Mouse (Mus musculus) c-Kit-positive CD71-positive TER-119-negative erythroid progenitor cells, embryonic 14.5 days (primary cell): ENCODE results near the gene Dot1l.
A peak's percentile ranks its signal among the peaks of the same experiment; 100 is the strongest.
"Not testable (repeated sequence)": the region's sequence is repeated elsewhere in the genome, so short reads cannot be mapped to it uniquely, and the experiment has no call there.

Source experiments
- DNase-seq: peaks from one replicate; pipeline ENCODE4 v3.0.0-alpha.2; 2013; ENCODE audit warnings: low read depth

The Dot1l gene

DNA sequence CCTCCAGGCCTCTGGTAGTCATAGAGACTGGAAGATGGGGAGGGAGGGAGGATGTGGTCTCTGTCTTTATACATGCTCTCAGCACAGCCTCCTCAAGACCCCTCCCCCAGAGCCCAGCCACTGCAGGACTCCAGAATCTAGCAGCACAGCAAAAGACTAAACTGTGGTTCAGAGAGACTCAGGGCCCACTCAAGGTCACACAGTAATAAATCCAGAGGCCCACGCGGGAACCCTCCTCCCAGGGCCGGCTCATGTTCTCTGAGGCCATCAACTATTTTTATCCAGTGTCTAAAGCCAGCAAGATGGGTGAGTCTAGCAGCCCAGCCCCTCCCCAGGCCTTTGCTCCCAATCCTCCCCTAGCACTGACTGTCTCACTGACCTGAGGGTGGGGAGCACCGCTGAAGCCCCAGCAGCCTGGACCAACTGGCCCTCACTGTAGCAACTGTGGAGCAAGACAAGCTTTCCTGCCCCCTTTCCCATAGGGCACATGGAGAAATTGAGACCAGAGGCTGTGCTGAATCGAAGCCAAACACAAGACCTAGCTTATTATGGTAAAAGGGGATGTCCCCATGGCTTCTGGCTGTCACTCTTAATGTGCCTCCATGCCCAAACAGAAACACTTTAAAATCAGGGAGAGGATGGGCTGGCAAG, 57.5 kb downstream of the Dot1l start:
- DNase-seq = no peak

DNA sequence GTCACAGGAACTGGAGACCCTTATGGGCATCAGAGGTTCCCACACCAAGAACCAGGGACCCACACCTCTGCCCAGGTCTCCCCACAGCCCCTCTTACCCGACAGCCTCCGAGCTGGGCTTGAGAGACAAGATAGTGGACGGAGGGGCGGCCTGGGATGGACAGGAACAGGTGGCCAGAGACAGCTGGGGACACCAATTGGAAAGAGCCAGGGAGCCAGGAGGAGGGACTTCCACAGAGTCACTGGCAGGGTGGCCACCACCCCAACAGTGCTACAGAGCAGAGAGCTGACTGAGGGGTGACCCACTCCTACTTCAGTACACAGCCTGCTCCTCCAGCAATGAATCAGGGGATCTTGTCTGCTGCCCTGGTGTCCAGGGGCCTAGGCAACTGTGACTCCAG, 58.4 kb downstream of the Dot1l start, which contains the start of gene Jsrp1:
TSS of gene Jsrp1 (minus strand) at position 133 of the 400 bp plus-strand sequence.
- no peak for DNase-seq

DNA sequence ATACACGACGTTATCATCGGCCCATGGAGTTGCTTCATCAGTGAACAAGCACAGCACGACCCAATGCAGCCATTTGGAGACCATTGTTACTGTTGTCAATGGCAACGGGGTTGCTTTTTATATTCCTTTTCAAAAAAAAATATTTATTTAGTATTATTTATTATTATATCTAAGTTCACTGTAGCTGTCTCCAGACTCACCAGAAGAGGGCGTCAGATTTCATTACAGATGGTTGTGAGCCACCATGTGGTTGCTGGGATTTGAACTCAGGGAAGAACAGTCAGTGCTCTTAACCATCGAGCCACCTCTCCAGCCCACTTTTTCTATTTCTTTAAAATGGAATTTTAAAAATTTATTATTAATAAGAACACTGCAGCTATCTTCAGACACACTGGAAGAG, 59.8 kb downstream of the Dot1l start:
- no peak for DNase-seq

DNA sequence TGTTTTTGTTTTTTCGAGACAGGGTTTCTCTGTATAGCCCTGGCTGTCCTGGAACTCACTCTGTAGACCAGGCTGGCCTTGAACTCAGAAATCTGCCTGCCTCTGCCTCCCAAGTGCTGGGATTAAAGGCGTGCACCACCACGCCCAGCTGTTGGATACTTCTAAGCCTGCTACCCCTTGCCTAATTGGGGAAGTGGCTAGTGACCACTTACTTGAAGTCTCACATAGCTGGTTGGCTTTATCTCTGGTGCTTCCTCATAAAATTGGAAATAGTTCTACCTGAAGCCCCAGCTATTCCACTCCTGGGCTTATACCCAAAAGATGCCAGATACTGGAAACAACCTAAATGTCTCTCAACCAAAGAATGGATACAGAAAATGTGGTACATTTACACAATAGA, 61.3 kb downstream of the Dot1l start:
- not testable (repeated sequence) for DNase-seq

DNA sequence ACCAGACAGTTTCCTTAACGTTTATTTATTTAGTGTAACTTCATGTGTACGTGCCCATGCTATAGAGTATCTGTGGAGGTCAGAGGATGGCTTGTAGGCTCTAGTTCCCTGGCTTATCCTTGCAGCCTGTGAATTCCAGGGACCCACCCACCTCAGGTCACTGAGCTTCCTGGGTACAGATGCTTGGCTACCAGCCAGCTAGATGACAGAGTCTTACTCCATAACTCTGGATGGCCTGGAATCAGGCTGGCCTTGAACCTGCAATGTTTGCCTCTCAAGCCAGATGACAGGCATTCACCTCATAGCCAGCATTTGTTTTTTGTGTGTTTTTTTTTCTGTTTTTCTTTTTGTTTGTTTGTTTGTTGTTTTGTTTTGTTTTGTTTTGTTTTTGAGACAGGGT, 62.2 kb downstream of the Dot1l start:
- DNase-seq = no peak

DNA sequence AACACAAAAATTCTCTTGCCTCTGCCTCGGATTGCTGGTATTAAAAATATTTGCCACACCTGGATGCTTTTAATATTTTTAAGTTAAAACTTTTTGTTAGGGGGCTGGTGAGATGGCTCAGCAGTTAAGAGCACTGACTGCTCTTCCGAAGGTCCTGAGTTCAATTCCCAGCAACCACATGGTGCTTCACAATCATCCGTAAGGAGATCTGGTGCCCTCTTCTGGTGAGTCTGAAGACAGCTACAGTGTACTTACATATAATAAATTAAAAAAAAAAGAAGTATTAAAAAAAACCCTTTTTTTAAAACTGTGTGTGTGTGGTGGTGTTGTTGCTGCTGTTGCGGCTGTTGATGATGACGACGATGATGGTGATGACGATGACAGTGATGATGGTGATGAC, 62.9 kb downstream of the Dot1l start:
- not testable (repeated sequence) for DNase-seq

DNA sequence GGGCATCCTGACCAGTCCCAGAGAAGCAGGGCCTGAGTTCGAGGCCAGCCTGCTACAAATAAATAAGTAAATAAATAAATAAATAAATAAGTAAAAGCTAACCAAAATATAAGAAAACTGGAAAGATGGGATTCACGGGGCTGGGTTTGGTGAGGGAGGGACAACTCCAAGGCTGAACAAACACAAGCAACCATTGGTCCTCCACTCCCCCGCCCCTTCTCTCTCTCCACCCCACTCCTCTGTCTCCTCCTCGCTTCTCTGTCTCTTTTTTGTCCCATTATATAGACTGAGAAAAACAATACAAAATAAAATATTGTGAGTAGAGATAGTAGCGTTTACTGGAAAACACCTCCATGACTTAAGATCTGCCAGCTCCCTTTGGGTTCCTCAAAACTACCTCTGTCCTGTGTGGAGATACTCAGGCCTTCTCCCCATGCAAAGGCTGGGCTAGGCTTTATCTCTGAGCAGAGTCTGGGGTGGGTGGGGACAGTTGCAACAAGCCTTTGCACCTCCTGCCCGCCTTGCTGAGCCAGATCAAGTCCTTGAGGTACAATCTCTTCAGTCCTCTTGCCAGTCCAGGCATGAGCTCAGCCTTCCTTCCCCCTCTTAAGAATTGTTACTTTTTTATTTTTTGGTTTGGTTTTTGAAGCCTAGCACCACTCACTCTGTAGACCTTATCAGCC, 63.7 kb downstream of the Dot1l start:
- DNase-seq = peak; percentile 81

DNA sequence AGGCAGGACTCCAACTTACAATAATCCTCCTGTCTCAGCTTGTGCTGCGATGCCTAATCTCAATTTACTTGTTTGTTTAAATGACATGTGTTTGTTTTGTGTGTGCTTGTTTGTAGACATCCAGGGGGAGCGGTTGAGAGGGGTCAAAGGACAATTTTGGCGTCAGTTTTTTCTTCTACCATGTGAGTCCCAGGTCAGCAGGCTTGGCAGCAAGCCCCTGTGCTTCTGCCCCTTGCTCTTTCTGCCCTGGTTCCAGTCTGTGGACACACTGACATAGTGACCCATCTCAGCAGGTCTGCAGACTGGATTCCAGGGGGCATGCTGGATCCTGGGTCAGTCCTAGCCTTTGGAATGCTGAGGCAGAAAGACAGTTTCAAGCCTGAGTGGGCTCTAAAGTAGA, 64.4 kb downstream of the Dot1l start:
- DNase-seq = no peak

DNA sequence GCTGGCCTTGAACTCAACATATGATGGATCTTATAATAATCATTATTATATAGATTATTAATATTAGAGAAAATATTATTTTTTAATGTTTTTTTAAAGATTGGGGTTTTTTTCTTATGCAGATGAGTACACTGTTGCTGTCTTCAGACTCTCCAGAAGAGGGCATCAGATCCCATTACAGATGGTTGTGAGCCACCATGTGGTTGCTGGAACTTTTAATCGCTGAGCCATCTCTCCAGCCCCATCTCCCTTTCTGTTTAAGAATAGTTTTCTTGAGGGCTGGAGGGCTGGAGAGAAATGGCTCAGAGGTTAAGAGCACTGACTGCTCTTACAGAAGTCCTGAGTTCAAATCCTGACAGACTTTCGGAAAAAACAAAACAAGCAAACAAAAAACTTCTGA, 67.0 kb downstream of the Dot1l start:
- DNase-seq = no peak

DNA sequence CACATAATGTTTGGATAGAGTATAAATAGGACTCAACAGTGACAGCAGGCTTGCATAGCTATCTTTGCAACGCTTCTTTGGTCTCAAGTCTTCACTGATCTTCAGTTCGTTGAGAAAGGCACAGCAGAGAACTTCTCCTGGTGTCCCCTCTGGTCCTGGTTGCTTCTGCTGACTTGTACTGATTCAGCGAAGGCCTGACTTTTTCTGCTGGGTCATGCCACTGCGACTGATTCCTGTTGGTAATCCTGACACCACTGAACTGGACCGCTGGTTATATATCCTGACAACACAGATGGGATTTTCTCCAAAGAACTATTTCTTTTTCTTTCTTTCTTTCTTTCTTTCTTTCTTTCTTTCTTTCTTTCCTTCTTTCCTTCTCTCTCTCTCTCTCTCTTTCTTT, 67.5 kb downstream of the Dot1l start:
- DNase-seq = no peak

DNA sequence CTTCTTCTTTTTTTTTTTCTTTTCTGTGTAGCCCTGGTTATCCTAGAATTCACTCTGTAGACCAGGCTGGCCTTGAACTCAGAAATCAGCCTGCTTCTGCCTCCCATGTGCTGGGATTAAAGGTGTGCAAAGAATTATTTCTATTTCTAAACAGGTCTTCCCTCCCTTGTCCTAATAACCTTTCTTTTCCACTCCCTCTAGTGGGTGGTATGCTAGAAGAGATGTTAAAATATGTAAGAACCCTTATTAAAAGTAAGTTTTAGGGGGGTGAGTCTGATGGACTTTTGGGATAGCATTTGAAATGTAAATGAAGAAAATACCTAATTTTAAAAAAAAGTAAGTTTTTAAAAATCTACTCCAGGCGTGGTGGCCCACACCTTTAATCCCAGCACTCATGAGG, 68.3 kb downstream of the Dot1l start:
- no peak for DNase-seq

DNA sequence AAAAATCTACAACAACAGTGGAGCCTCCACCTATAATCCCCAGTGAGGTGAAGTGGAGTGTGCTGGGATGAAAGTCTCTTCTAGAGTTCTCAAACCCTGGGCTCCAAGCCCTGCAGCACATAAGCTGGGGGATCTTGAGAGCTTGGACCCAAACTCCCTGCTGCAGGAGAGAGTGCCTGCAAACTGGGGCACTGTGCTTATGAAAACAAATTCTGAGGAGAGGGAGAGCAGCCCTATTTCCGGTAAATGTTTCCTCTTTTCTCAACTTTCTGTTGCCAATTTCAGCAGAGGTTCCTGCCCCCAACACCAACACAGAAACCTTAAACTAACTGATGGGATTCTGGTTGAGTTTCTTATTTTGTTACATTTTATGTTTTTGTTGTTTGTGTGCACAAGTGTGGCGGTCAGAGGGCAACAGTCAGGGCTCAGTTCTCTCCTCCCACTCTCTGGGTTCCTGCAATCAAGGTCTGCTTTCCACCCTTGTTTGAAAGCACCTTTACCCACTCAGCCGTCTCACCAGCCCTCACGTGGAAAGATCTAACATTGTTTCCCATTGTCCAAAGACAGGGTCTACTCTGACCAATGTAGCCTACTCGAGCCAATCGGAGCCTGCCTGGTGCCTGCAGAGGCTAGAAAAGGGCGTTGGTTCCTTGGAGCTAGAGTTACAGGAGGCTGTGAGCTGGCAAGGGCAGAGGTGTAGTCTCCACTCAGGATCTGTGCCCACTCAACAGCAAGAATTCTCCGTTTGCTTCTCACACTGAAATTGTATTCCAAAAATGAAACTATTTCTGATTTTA, 69.0 kb downstream of the Dot1l start:
- DNase-seq = no peak

DNA sequence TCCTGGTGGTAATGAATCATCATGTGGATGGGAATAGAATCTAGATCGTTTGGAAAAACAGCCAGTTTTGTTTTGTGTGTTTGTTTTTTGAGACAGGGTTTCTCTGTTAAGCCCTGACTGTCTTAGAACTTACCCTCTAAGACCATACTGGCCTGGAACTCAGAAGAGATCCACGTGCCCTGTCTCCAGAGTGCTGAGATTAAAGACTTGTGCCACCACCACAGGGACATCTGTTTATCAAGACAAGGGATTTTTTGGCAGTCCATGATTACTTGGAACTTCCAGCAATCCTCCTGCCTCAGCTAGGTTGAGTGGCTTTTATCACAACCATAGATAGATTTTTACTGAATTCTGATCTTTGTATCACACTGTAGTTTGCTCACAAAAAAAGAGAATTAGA, 69.8 kb downstream of the Dot1l start:
- no peak for DNase-seq

DNA sequence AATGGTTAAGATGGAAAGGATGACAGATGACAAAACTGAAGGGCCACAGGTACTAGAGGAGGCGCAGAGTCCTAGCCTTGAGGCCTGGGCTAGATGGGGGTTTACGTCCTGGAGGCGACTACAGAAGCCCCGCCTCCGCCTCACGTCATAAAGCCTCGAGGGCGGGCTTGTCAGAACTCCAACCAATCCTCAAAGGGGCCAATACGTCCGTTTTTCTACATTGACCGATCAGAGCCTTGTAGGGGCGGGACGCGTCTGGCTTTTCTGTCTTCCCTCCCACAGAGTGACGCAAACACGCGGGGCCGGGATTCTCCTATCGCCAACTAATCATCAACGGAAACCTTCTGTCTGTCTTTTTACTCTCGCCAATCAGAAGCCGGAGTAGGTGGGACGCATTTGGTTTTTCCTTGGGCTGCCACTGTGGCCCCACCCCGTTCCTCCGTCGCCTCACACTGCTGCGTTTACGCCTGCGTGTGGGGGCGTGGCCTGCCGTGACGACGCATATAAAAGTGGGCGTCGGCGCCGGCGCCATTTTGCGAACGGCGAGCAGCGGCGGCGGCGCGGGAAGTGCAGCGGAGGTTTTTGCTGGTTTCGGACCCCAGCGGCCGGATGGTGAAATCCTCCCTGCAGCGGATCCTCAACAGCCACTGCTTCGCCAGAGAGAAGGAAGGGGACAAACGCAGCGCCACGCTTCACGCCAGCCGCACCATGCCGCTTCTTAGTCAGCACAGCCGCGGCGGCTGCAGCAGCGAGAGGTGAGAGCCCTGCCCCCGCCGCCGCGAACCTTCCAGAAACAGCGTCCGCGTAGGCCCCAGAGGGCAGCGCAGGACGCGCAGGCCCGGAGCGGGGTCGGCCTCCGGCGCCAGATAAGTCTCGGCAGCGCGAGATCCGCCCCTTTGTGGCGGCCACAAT, 71.4 kb downstream of the Dot1l start, which contains the start of gene Oaz1:
TSS of gene Oaz1 (plus strand) at position 506 of the 912 bp plus-strand sequence.
- peak; percentile 100 for DNase-seq

DNA sequence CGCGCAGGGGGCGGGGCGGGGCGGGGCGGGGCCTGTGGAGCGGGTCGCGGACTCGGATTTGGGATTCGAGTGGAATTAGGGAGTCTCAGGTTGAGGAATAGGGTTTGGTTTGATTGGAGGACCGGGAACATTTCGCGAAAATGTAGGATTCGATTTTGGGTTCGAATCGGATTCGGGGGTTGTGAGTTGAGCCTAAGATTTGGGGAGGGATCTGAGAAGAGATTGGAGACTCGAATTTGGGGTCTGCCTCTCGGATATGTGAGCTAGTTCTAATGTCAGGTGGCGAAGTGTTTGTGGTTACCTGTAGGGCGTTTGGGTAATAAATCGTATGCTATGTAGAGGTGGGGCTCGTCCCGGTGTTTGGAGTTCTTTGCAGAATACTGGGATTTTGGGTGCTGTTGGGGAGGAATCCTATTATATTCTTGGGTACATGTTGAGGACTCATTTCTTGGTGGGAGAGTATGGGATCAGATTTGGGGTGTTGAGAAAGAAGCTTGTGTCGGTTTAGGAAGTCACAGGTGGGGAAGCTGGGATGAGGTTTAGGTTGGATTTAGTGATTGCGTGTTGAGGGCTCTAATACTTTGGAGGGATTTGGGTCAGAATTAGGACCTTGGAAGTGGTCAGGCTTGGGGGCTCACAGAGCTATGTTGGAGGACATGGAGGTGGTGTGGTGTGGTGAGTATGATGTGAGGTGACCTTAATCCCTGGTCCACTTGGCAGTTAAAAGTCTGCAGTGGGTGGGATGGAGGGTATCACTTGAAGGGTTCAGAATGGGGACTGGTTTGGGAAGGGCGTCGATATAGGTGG, 72.3 kb downstream of the Dot1l start:
- no peak for DNase-seq

DNA sequence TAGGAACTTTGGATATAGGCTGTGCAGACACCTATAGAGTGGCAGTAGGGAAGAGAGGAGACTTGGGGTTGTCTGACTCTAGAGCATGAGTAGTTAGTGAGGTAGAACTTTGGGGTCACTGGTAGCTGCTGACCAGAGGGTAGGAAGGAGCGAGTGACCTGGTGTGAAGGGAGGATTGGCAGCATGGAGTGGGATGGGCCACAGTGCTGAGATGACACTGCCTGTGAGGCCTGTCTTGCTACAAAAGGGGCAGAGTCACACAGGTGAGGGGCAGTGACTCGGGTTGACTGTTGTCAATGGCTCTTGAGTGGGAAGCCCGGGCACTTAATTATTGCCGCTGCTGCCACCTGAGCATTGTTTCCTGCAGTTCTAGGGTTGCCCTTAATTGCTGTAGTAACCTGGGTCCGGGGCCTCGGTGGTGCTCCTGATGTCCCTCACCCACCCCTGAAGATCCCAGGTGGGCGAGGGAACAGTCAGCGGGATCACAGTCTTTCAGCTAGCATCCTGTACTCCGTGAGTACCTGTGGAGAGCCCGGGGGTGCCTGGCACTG, 72.9 kb downstream of the Dot1l start:
- DNase-seq = no peak

DNA sequence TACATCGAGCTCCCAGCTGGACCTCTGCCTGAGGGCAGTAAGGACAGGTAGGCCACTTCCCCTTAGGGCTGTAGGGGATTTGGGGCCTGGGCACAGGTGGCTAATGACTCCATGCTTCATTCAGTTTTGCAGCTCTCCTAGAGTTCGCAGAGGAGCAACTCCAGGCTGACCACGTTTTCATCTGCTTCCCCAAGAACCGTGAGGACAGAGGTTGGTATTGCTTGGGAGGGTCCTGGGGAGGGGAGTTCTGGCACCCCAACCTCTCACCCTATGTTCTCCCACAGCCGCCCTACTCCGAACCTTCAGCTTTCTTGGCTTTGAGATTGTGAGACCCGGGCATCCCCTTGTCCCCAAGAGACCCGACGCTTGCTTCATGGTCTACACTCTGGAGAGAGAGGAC, 73.6 kb downstream of the Dot1l start:
- not testable (repeated sequence) for DNase-seq

DNA sequence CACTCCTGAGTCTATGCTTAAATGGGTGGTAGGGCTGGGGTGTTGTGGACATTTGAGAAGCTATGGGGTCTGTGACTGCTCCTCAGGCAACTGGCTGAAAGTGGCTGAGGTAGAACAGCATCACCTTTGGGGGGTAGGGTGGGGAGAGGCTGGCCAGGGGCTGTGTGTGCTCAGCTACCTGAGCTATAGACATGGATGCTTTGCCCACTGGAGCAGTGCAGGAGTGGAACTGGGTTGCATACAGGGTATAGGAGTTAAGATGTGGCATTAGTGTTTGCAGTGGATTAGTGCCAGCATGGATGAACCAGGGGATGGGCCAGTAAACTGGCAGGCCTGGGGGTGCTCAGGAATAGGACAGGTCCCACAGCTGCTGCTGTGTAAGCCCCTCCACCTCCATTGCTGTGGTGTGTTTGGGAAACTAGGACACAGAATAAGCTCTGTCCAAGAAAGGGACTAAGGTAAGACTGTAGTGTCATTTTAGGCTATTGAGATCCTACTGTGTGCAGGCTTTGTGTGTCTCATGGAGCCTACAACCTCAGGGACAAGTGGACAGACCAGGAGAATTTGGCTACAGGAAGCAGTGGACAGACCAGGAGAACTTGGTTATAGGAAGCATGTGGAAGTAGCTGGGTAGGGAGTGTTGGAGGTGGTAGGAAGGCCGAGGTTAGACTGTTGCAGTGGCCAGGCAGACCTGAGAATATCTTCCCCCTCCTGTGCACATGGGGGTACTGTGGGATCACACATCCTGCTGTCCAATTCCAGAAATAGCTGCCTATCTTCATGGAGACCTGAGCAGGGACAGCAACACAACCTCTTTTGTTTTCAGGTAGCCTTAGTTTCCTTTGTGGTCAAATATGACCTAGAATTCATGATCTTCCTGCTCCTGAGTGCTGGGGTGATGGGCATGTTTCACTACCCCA, 74.6 kb downstream of the Dot1l start:
- DNase-seq = no peak

DNA sequence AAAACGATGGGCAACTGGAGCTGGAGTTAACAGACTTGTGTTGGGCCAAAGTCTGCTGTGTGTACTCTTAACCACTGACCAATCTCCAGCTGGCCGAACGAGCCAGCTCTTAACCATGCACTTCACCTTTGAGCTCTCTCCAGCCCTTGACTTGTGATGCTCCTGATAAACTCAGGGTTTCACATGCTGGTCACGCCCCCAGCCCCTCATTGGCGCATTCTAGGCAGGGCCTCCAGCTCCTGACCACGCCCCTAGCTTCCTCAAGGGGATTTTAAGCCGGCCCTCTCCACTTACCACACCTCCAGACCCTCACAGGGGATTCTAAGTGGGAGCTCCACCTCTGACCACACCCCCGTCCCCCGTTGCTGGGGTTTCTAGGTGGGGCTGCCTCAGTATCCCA, 76.1 kb downstream of the Dot1l start:
- peak; percentile 85 for DNase-seq

DNA sequence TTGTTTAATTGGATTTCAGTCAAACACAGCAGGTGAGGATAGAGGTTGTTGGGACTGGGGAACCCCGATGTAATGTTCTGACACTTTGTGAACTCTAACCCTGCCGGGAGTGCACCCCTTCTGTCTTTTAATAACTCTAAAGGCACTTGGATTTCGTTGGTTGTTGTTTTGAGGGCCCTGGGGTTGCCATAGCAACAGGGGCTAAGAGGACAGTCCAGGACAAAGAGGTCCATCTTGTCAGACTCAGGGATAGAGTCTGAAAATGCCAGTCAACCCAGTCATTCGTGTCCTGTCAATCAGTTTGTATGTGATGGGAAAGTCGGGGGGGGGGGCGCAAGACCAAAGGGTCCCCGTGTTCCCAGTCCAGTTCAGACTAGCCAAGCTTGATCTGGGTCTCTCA, 77.8 kb downstream of the Dot1l start:
- DNase-seq = no peak
